ENCODE assay signal across 10 mouse cellular contexts in genomic region chr12:104923948-104924388, GRCm38 (mm10). TPM values are rescaled to one million over a fixed set of nuclear protein-coding genes. Genes with fewer than 3 reads are reported as not detected.
DNase-seq lines count a peak whose midpoint lies in the region; ATAC-seq lines count a peak whose summit lies in the region.
"Had no signal": no experiment of that assay in that cellular context is flagged by ENCODE, and none has a peak within 500 bp of the region (broad histone marks: within the 10 kb centered on the region; RNA-seq: fewer than 3 reads in every experiment).

No protein-coding gene starts in this region.

- H3K36me3 ChIP-seq in embryonic facial prominence, embryonic 14.5 days (ENCODE audit: control insufficient read depth, insufficient read depth, low read length), result no peaks in the 10 kb centered on the region
- H3K36me3 ChIP-seq in neural tube, embryonic 15.5 days, result no peaks in the 10 kb centered on the region
- H3K36me3 ChIP-seq: neural tube, embryonic 12.5 days had no signal

- H3K27me3 ChIP-seq in embryonic facial prominence, embryonic 14.5 days (replicated peaks; ENCODE audit: control insufficient read depth, insufficient read depth, low read length), result no peaks in the 10 kb centered on the region
- H3K27me3 ChIP-seq in neural tube, embryonic 15.5 days (replicated peaks), result no peaks in the 10 kb centered on the region
- H3K27me3 ChIP-seq: neural tube, embryonic 12.5 days had no signal

- peaks cover 11% of the 10 kb centered on the region; the same call in 1 of the 2 replicates for H3K4me1 ChIP-seq in embryonic facial prominence, embryonic 14.5 days (ENCODE audit: control insufficient read depth, insufficient read depth, low read length)
- H3K4me1 ChIP-seq in neural tube, embryonic 15.5 days, result peaks cover 16% of the 10 kb centered on the region

- peak; percentile 37; the same call in 1 of the 2 replicates for ATAC-seq in embryonic facial prominence, embryonic 14.5 days (ENCODE audit: low read depth)
- no peak for ATAC-seq in neural tube, embryonic 15.5 days (ENCODE audit: low FRiP score)
- ATAC-seq: liver, postnatal 0 days had no signal

- no peak overlapping the region for H3K4me3 ChIP-seq in embryonic facial prominence, embryonic 14.5 days (ENCODE audit: low read depth, low read length)
- H3K4me3 ChIP-seq in neural tube, embryonic 15.5 days (replicated peaks), result no peak overlapping the region
- H3K4me3 ChIP-seq: neural tube, embryonic 12.5 days had no signal

- DNase-seq in lung, adult 18-20 months, result peak; percentile 9 to 16
- DNase-seq in lung, postnatal 10 days, result no peak
- peak; percentile 64 for DNase-seq in embryonic facial prominence, embryonic 14.5 days (ENCODE audit: low spot score)
- DNase-seq in kidney, adult 9 months, result peak; percentile 76
- DNase-seq in cerebellum, adult 18-20 months, result no peak
- DNase-seq in yolk sac, embryonic 10.5 days (ENCODE audit: low spot score), result no peak
- DNase-seq: liver, postnatal 0 days; spleen, adult 18-20 months had no signal

- WGBS in embryonic facial prominence, embryonic 14.5 days, result 16% methylated on average over 19 of the region's 19 CpGs
- 50% methylated on average over 19 of the region's 19 CpGs for WGBS in neural tube, embryonic 15.5 days

- H3K9ac ChIP-seq in embryonic facial prominence, embryonic 14.5 days (ENCODE audit: low read depth, low read length), result no peak overlapping the region
- H3K9ac ChIP-seq in neural tube, embryonic 15.5 days (replicated peaks), result no peak overlapping the region; the same call in 1 of the 2 replicates
- H3K9ac ChIP-seq: liver, postnatal 0 days; neural tube, embryonic 12.5 days had no signal

- H3K9me3 ChIP-seq in embryonic facial prominence, embryonic 14.5 days (ENCODE audit: control insufficient read depth, low read length), result no peaks in the 10 kb centered on the region
- no peaks in the 10 kb centered on the region for H3K9me3 ChIP-seq in neural tube, embryonic 15.5 days (replicated peaks)
- H3K9me3 ChIP-seq: neural tube, embryonic 12.5 days had no signal

- peak overlapping the region; percentile 66 for H3K27ac ChIP-seq in embryonic facial prominence, embryonic 14.5 days (replicated peaks; ENCODE audit: low read depth, low read length)
- H3K27ac ChIP-seq in neural tube, embryonic 15.5 days (replicated peaks), result peak overlapping the region; percentile 43; the same call in 1 of the 2 replicates
- H3K27ac ChIP-seq: neural tube, embryonic 12.5 days had no signal

- peak overlapping the region; percentile 28 for H3K4me2 ChIP-seq in embryonic facial prominence, embryonic 14.5 days (ENCODE audit: low read depth, low read length)
- no peak overlapping the region for H3K4me2 ChIP-seq in neural tube, embryonic 15.5 days
- H3K4me2 ChIP-seq: neural tube, embryonic 12.5 days had no signal

RNA-seq across cellular contexts. Expression of gene Clmn, which starts 59.1 kb away (rescaled TPM):
- 2.4 and 3.2 TPM in 2 replicates for polyA plus RNA-seq in embryonic facial prominence, embryonic 14.5 days (2014; fragmentation: Nextera tagmentation; extraction: Ambion mirVana)
- polyA plus RNA-seq in neural tube, embryonic 15.5 days (2015; fragmentation: Nextera tagmentation; extraction: Ambion mirVana), result 1.3 and 1.6 TPM in 2 replicates

Comparison
In these comparisons a context has a peak if more than half of its experiments do, and no peak if none do; other contexts are left out.
1. DNase-seq: peak in lung, adult 18-20 months (2 of 2), embryonic facial prominence, embryonic 14.5 days (single experiment) and kidney, adult 9 months (single experiment); none in lung, postnatal 10 days (single experiment), cerebellum, adult 18-20 months (0 of 2) and yolk sac, embryonic 10.5 days (single experiment).